Mouse (Mus musculus) adrenal gland, adult 2 months (tissue): ENCODE measurements at regions not wholly inside any gene's neighbourhood (a gene's known extent, or its start where the extent isn't known, plus 50 kb on each side); places are given as distances from the start of the nearest gene placed in this dataset.

Experiments
- DNase-seq: peaks from one replicate; pipeline ENCODE4 v3.0.0; 2021

DNA sequence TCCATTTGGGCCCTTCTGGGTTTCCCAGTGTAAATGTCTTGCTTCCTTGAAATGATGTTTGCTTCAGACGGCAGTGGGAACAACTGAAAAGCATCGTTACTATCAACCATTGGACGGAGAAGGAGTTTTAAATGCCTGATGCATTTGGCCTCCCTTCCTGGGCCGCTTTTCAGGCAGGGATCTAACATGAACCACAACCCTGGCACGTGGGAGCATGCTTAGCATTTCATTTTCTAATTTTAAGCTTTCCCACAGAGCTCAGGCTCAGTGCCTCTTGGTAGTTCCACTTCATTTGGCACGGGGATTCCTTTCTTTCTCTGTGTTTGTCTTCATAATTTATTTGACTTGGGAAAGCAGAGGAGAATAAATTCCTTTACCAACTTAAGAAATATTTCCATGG, 406.6 kb upstream of the Nbea start:
- DNase-seq, result no peak

DNA sequence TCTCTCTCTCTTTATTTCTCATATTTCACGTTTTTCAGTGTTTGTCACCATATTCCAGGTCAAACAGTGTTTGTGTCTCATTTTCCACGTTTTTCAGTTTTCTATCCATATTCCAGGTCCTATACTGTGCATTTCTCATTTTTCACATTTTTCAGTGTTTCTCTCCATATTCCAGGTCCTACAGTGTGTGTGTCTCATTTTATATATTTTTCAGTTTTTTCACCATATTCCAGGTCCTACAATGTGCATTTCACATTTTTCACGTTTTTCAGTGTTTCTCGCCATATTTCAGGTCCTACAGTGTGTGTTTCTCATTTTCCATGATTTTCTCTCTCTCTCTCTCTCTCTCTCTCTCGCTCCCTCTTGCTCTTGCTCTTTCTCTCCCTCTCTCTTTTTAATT, 391.9 kb upstream of the Nbea start:
- no peak for DNase-seq

DNA sequence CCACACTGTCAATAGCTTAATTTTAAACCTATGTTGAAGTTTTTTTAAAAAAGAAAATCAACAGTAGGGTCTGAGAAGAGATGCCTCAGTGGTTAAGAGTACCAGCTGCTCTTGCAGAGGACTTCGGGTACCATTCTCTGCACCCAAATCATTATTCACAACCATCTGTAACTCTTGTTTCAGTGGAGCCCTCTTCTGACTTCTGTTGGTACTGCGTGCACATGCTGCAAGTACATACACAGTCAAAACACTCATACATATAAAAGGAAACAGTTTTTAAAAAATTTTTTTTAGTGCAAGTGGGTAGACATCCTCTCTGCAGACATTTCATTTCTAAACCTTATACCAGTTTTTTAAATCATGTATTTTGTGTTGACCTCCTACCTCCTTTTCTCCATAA, 352.7 kb upstream of the Nbea start:
- DNase-seq, result no peak

DNA sequence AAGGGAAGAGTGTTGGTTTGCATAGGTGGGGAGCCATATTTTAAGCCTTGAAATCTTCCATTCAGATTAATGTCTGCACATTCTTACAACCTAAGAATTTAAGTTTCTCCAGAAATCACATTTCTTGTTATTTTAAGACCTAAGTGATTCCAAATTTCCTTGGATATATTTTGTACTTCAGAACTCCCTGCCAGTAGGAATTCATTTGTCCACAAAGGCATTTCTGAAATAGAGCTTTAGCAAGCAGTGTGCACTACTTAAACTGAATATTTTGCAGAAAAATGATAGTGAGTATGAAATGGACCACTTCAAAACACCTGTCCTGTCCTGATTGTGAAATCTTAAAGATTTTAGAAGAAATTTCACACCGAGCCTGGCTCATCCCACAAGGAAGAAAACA, 320.9 kb upstream of the Nbea start:
- DNase-seq, result no peak

DNA sequence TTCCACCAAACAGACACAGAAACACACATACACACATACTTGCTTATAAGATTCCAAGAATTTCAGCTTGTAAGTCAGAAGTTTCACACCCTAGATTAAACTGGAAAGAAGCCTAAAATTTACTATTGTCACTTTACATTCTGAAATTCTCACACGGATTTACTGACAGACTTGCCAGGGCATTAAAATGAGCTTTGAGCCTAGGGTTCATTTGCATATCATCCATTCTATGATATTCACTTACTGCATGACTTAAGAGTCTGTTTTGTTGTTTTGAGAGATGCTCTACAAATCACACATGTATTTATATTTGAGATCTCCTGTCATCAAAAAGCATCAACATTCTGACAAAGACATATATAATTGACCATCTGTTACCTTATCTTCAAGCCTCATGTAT, 315.8 kb upstream of the Nbea start:
- no peak for DNase-seq

DNA sequence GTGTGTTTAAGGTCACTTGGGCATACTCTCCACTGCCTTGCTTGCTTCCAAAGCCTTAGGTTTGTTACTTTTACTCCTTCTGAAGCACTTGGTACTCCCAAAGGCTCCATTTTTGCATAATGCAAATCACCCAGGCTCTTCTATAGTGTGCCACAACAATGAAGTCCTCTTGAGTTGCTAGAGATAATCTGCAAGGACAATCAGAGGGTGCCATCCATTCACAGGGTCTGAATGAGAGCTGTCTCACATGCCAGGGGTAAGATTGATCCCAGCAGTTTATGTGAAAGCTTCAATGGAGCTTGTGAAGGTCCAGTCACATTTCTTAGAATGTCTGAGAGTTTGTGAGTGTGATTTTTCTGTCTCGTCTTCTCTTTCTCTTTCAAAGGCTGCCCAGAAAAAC, 310.4 kb upstream of the Nbea start:
- DNase-seq, result no peak

DNA sequence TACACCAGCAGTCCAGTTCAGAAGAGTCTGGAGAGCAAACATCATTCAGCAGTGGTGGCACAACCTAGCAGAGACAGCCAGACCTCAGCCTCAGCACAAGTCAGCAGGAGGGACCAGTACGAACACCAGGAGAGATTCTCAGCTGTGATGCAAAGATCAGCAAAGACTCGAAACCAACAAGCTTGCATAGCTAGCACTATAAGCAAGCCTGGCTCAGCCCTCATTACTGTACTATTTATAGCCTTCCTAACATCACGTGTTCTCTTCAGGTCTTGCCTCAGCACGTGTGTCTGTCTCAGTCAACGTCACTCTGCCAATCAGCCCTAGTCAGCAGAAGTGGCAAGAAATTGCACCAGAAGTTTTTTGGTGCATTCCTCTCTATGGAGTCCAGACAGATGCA, 305.7 kb upstream of the Nbea start:
- DNase-seq, result no peak

DNA sequence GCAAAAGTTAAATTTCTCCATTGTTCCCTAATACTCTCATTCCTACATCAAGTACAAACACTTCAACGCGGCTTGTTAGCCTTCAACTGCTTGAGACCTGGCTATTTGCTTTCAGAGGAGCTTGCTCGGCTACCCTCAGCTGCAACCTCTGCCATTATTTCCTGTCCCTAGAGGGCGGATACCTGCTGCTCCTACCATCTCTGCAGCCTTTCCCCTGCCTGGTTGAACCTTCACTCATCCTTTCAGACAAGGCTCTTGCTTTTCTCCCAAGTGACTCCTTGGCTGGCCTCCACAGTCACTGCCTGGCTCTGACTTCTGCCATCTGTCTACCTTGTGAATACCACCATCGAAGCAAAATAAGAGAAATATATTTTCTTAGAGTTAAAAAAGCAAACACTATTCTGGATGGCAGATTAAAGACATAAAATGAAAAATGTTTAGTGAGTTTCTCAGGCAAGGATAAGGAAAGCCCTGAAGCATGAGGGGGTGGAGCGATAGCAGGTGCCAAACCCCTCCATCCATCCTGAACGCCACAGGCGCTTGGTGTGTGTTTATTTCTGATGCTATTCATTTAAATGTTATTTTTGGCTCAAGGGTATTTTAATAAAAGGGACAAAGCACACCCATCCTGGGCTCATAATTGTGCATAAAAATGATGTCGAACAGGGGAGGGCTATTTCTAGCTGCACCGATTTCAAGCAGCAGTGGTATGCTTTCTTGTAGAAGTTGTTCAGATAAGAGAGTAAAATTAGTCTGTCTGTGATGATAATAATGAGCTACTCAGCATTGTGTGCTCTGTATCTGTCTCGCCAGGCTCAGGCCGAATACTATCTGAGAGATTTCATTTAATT, 302.3 kb upstream of the Nbea start:
- DNase-seq, result no peak

DNA sequence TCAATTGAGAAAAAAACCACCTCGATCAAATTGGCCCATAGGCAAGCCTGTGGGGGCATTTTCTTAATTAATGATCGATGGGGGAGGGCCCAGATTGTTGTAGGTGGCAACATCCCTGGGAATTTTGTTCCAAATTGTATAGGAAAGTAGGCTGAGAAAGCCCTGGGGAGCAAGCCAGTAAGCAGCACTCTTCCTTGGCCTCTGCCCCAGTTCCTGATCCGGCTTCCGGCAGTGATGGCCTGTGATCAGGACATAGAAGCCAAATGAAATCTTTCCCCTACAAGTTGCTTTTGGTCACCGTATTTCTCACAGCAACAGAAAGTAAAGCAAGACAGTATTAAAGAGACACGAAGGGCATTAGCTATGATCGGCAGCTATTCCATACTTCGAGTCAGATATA, 300.6 kb upstream of the Nbea start:
- no peak for DNase-seq

DNA sequence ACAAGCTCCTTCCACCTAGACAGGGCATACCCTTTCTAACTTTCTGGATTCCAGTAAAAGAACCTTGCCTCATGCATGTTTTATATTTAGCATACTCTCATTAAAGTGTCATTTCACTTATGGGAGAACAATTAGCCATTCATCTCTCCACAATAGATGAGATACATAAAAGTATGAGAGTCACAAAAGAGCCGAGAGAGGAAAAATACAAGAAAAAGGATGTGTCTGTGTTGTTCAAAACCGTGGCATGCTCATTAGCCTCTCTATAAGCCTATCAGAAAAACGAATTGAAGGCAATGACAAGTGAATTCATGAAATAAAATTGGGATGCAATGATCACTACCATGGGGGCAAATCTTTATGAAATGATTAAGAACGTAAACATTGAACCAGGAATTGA, 299.9 kb upstream of the Nbea start:
- DNase-seq, result no peak

DNA sequence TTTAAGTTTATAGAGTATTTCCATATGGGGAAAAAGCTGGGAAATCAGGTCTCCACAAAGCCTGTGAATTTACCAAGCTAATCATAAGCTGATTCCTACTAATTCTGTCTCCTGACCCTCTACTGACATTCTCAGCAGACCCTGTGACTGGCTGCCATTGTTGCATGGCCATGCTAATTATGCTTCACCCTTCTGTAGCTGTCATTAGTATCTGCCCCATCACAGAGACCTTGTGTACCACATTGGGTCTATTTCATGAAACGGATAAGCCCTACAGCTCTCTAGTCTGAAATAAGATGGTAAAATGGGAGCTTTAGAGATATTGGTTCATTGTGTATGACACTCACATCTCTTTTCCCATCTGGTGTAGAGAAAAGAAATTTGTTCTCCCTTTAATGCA, 296.0 kb upstream of the Nbea start:
- DNase-seq, result no peak

DNA sequence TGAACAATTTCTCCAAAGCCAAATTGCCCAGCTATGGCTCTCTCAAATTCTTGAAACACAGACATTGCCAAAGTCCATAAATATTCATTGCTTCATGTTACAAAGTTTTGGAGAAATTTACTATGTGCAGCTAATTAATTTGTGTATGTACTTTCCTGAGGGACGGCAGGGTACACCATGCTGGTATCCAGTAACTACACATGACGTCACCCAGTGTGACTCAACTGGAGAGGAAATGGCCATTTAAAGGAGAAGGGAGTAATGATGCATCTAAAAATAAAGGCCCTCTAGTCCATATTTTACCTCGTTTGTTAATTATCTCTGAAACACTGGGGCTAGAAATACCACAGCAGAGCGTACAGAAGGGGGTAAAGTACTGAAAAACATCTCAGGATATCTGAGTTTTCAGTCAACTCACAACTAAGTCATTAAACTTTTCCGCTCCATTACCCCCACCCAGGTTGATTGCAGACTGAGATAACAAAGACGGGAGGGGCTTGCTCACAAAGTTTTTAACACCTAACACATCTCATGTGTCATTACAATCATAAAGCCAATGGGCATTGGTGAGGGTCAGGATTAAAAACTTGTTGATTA, 295.1 kb upstream of the Nbea start:
- no peak for DNase-seq

DNA sequence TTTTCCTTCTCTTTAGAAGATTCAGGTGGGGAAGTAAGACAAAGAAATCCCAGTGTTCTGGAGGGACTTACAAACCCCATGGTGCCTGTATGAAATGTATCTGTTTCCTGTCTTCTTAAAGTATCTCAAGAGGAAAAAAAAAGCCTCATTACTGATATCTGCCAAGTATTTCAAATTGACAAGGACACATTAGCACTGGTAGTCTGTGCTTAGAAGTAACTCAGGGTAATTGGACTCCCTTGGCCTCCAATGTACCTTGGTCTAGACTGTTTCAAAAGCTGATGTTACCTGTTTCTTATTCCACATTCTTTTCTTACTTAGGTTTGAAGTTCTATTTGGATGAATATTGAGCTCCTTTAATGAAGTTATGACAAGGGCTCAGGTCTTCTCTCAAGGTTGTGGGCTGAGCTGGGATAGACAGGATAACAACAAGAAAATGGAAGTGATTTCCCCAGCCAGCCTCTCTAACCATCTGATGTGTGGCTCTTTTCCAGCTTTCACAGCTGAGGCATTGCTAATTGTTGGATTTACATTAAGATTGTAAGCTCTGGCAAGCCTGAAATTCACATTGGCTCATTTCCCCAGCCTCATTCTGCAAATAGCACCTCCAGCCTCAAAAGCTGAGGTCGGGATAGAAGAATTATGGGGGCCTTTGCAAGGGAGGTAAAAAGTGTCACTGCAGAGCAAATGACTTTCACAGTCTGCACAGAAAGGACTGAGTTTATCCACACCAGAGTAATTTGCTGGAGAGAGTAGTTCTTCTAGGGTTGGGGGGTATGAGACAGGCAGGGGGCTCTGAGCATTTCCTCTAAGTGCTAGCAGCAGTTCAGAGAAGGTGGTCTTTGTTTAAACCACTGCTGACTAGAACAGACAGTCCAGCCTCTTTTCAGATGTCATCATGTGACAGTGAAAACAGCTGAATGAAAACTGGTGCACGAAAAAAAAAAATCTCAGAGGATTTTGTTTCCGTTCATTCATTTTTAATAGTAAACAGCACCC, 292.3 kb upstream of the Nbea start:
- DNase-seq, result no peak

DNA sequence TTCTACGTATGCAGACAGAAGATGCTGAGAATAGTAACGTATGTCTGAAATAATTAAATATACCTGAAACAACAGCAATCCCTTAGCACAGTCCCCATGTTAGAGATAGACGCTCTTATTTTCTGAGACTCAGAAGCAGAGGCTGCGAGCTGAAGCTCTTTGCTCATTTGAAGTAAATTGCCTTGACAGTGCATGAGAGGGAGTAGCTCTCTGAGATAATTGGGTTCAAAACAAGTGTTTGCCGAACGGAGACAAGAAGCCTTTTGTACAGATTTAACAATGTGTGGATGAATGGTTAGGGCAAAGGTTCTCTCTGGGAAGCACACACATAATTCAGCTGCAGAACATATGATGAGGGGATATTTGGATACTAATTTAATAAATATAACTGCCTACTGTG, 289.1 kb upstream of the Nbea start:
- no peak for DNase-seq

DNA sequence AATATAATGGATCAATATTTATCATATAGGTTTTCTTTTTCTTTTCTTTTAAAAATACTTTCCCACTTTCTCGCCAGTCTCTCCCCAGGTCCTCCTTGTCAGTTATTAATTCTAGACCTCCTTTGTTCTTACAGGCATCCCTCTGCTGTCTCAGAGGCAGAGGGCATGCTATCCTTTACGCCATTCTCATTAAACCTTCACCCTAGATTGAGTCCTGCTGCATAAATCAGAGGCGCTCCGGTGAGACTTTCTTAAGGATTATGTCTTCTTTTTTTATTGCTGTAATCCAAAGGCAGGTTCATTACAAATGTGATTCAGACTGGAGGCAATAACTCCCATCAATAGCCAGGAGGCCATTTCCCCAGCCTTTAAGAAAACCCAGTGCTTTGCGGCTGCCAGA, 288.3 kb upstream of the Nbea start:
- DNase-seq, result no peak

DNA sequence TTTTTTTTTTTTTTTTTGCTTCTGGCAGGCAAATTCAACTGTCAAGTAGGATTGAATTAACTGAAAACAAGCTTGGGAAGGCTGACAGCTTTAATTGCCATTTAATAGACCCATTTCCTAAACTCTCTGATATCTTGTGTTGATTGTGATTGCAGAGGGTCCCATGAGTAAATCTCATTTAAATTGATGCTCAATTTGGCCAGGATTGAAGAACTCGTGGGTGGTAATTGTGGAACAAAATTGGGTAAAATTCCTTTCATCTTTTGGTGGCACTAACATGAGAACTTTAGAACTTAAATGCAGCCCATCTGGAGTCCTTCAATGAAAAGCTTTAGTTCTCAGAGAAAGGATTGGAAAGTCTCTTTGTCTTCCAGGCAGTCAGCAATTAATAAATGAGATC, 287.7 kb upstream of the Nbea start:
- DNase-seq, result no peak

DNA sequence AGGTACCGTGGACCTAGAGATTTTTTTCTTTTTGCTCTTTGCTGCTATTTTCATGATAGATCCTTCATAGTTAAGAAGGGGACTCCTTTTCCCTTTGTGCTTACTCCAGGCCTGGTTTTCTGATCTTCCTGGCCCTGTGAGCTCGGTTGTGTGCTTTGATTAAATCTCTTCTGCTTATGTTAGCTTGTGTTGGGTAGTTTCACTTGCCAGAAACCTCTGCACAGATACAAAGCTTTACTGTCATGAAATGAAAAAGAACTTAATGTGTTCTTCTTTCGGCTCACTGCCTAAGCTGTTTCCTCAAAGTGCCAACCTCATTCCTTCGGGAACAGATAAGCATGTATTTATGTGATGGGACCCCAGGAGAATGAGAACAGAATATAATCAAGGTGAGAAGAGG, 274.1 kb upstream of the Nbea start:
- DNase-seq, result no peak

DNA sequence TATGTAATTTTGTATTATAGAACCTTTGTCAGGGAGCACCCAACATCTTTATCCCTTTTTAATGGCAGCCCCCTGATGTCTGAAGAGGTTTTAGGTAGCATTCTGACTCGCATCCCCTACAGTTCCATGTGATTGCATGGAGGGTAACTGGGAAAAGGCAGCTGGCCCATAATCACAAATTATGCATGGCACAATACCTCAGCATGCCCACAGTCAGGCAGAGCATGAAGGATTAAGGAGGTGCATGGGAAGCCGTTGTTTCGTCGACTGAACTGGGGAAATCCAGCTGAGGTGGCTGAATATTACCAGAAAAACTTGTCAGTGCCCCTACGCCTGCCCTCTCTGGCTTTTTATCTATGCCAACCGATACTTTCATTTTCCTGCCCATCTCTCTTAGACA, 272.8 kb upstream of the Nbea start:
- DNase-seq, result no peak

DNA sequence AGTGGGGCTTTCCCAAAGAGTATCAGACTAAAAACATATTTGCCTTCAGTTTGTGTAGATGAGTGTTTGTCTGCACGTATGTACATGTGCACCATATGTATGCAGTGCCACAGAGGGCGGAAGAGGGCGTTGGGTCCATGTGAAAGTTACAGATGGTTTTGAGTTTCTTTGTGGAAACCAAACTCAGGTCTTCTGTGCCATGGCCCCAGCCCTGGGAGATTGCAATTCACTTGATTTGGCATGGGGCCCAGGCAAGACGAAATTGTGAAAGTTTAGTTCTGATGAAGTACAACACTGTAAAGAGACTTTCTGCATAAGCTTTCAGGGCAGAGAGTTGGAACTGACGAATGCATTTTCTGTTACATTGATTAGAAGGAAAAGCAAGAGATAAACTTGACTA, 255.4 kb upstream of the Nbea start:
- DNase-seq, result peak; percentile 42

DNA sequence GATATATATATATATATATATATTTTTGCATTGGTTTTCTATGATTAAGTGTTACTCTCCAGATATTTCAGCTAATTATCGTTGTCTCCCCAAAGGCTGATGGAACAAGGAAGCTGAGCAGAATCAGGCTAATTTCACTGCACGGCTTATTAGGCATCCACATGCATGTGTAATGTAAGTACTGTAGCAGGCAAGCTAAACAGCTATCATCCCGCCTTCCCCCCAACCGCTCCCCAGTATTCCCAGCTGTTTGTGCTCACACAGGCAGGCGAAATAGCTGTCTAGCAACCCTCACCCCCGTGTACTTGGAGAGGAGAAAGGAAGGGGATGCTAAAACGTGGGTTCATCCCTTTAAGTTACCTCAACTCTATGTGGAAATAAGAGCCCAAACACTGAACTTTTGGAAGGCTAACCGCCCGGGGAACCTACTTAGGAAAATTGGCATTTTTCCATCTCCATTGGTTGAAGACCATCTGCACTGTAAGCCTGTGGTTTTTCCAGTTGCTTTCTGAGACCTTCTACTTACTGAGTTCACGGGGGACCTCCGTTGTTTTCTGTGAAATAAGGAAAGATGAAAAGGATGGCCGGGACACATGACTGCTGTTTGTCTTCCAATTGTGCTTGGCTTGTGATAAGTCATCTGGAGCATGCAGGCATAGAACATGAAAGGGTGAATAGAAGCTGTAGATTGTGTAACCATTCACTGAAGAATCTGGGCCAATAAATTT, 254.7 kb upstream of the Nbea start:
- no peak for DNase-seq

DNA sequence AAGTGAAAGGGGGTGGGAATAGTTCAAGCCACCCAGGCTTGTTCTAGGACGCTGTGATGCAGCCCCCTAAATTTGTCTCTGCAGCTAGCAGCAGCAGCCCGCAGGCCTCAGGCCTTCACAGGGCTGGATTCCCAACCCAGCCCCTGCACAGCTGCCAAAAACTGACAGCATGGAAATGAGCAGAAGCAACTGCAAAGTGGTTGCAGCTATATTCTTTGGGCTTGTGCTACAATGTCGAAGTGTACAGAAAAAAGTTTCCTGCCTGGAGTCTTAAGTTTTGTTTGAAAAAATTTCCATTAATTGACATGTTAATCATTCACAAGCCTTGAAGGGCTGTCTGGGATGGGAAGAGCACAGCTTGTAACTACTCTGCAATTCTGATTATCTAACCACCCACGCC, 253.6 kb upstream of the Nbea start:
- no peak for DNase-seq

DNA sequence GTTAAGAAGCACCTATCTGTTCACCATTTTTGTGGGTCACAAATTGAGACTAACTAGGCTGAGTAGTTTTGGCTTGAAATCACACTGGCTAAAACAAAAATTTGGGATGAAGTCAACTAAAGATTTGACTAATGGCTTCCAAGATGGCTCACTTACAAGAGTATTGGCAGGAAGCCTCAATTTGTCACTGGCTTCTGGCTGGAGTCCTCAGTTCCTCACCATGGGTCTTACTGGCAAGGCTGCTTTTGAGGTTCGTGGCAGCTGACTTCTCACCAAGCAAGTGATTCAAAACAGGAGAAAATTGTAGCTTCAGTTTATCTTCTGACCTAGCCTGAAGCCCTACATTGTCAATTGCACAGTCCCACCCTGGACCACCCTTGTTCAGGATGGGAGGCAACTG, 250.0 kb upstream of the Nbea start:
- no peak for DNase-seq
